Mouse (Mus musculus): ENCODE data around the gene Stox2.

Gene Stox2

GRCm38 (mm10) chr8:47289641-47290040 lies 156.5 kb downstream of the Stox2 start:
- no peak for DNase-seq (ENCODE audit: low read depth, low spot score)

- DNase-seq (ENCODE audit: low read depth, low spot score), result no peak
Measured at GRCm38 (mm10) chr8:47288866-47289541, 157.2 kb downstream of the Stox2 start.

GRCm38 (mm10) chr8:47288131-47288865 lies 157.9 kb downstream of the Stox2 start:
- DNase-seq (ENCODE audit: low read depth, low spot score), result no peak

GRCm38 (mm10) chr8:47287641-47288130 lies 158.5 kb downstream of the Stox2 start:
- no peak for DNase-seq (ENCODE audit: low read depth, low spot score)

- no peak for DNase-seq (ENCODE audit: low read depth, low spot score)
Measured at GRCm38 (mm10) chr8:47287201-47287621, 159.0 kb downstream of the Stox2 start.

- DNase-seq (ENCODE audit: low read depth, low spot score), result no peak
Measured at GRCm38 (mm10) chr8:47286081-47286700, 160.0 kb downstream of the Stox2 start.

- no peak for DNase-seq (ENCODE audit: low read depth, low spot score)
Measured at GRCm38 (mm10) chr8:47285435-47285834, 160.7 kb downstream of the Stox2 start.

- DNase-seq (ENCODE audit: low read depth, low spot score), result no peak
Measured at GRCm38 (mm10) chr8:47284329-47285326, 161.5 kb downstream of the Stox2 start.

- DNase-seq (ENCODE audit: low read depth, low spot score), result no peak
Measured at GRCm38 (mm10) chr8:47279898-47280297, 166.3 kb downstream of the Stox2 start.

- no peak for DNase-seq (ENCODE audit: low read depth, low spot score)
Measured at GRCm38 (mm10) chr8:47278211-47278610, 168.0 kb downstream of the Stox2 start.

- DNase-seq (ENCODE audit: low read depth, low spot score), result no peak
Measured at GRCm38 (mm10) chr8:47268931-47269330, 177.2 kb downstream of the Stox2 start.

- peak; percentile 85 for DNase-seq (ENCODE audit: low read depth, low spot score)
Measured at GRCm38 (mm10) chr8:47268062-47268822, 177.9 kb downstream of the Stox2 start.

GRCm38 (mm10) chr8:47263070-47263843 lies 182.9 kb downstream of the Stox2 start:
- no peak for DNase-seq (ENCODE audit: low read depth, low spot score)

- peak; percentile 70 for DNase-seq (ENCODE audit: low read depth, low spot score)
Measured at GRCm38 (mm10) chr8:47260751-47261474, 185.2 kb downstream of the Stox2 start.

GRCm38 (mm10) chr8:47250832-47251231 lies 195.3 kb downstream of the Stox2 start:
- no peak for DNase-seq (ENCODE audit: low read depth, low spot score)

- no peak for DNase-seq (ENCODE audit: low read depth, low spot score)
Measured at GRCm38 (mm10) chr8:47245116-47245515, 201.0 kb downstream of the Stox2 start.

GRCm38 (mm10) chr8:47244202-47244601 lies 202.0 kb downstream of the Stox2 start:
- peak; percentile 79 for DNase-seq (ENCODE audit: low read depth, low spot score)

GRCm38 (mm10) chr8:47243631-47244030 lies 202.5 kb downstream of the Stox2 start:
- DNase-seq (ENCODE audit: low read depth, low spot score), result no peak

- no peak for DNase-seq (ENCODE audit: low read depth, low spot score)
Measured at GRCm38 (mm10) chr8:47243016-47243630, 203.0 kb downstream of the Stox2 start.
